Mouse (Mus musculus): ENCODE measurements at regions not wholly inside any gene's neighbourhood (a gene's known extent, or its start where the extent isn't known, plus 50 kb on each side); places are given as distances from the start of the nearest gene placed in this dataset.

GRCm38 (mm10) chr8:80422190-80422589 is 71.4 kb upstream of the Gypa start:
- no peak for DNase-seq (ENCODE audit: low spot score)
- H3K9me3 ChIP-seq (ENCODE audit: control insufficient read depth, low read length), result no peaks in the 10 kb centered on the region
- WGBS, result 80% methylated on average over 6 of the region's 6 CpGs

GRCm38 (mm10) chr8:80416121-80416520 is 77.5 kb upstream of the Gypa start:
- H3K4me3 ChIP-seq (ENCODE audit: low read depth, low read length), result no peak overlapping the region
- ATAC-seq (replicated peaks; ENCODE audit: low FRiP score) (no peak), DNase-seq (ENCODE audit: low spot score) (no peak)
- no peaks in the 10 kb centered on the region for H3K9me3 ChIP-seq (ENCODE audit: control insufficient read depth, low read length)
- no peaks in the 10 kb centered on the region for H3K36me3 ChIP-seq (ENCODE audit: control insufficient read depth, insufficient read depth, low read length)
- no peaks in the 10 kb centered on the region for H3K4me1 ChIP-seq (replicated peaks; ENCODE audit: control insufficient read depth, insufficient read depth, low read length)
- H3K27me3 ChIP-seq (ENCODE audit: control insufficient read depth, insufficient read depth, low read length), result no peaks in the 10 kb centered on the region
- H3K4me2 ChIP-seq (ENCODE audit: low read depth, low read length, severe bottlenecking), result no peak overlapping the region
- H3K9ac ChIP-seq (ENCODE audit: low read length), result no peak overlapping the region
- H3K27ac ChIP-seq (ENCODE audit: low read depth, low read length), result no peak overlapping the region
- 89% methylated on average over 4 of the region's 4 CpGs for WGBS

More at GRCm38 (mm10) chr8:80422190-80422589, 71.4 kb upstream of the Gypa start:
- H3K27ac ChIP-seq (ENCODE audit: low read depth, low read length), result no peak overlapping the region
- ATAC-seq (replicated peaks; ENCODE audit: low FRiP score), result no peak
- H3K27me3 ChIP-seq (ENCODE audit: control insufficient read depth, insufficient read depth, low read length), result no peaks in the 10 kb centered on the region
- no peak overlapping the region for H3K4me2 ChIP-seq (ENCODE audit: low read depth, low read length, severe bottlenecking)
- no peak overlapping the region for H3K4me3 ChIP-seq (ENCODE audit: low read depth, low read length)
- no peak overlapping the region for H3K9ac ChIP-seq (ENCODE audit: low read length)
- H3K36me3 ChIP-seq (ENCODE audit: control insufficient read depth, insufficient read depth, low read length), result no peaks in the 10 kb centered on the region
- no peaks in the 10 kb centered on the region for H3K4me1 ChIP-seq (replicated peaks; ENCODE audit: control insufficient read depth, insufficient read depth, low read length)

GRCm38 (mm10) chr8:80399594-80400207 is 93.9 kb upstream of the Gypa start:
- no peak overlapping the region for H3K9ac ChIP-seq (ENCODE audit: low read length)
- no peak for ATAC-seq (replicated peaks; ENCODE audit: low FRiP score)
- WGBS, result 95% methylated on average over 2 of the region's 2 CpGs

GRCm38 (mm10) chr8:80395010-80395409 is 98.6 kb upstream of the Gypa start:
- DNase-seq (ENCODE audit: low spot score), result no peak
- Histone ChIP-seq H3K9ac (ENCODE audit: low read length) (no peak overlapping the region), H3K9me3 (ENCODE audit: control insufficient read depth, low read length) (no peaks in the 10 kb centered on the region), H3K27me3 (ENCODE audit: control insufficient read depth, insufficient read depth, low read length) (no peaks in the 10 kb centered on the region), H3K36me3 (ENCODE audit: control insufficient read depth, insufficient read depth, low read length) (no peaks in the 10 kb centered on the region), H3K27ac (ENCODE audit: low read depth, low read length) (no peak overlapping the region), H3K4me3 (ENCODE audit: low read depth, low read length) (no peak overlapping the region), H3K4me2 (ENCODE audit: low read depth, low read length, severe bottlenecking) (no peak overlapping the region), H3K4me1 (replicated peaks; ENCODE audit: control insufficient read depth, insufficient read depth, low read length) (no peaks in the 10 kb centered on the region)
- no peak for ATAC-seq (replicated peaks; ENCODE audit: low FRiP score)
- 54% methylated on average over 5 of the region's 5 CpGs for WGBS

More at GRCm38 (mm10) chr8:80399594-80400207, 93.9 kb upstream of the Gypa start:
- Histone ChIP-seq H3K4me3 (ENCODE audit: low read depth, low read length) (no peak overlapping the region), H3K27ac (ENCODE audit: low read depth, low read length) (no peak overlapping the region), H3K4me1 (replicated peaks; ENCODE audit: control insufficient read depth, insufficient read depth, low read length) (no peaks in the 10 kb centered on the region), H3K36me3 (ENCODE audit: control insufficient read depth, insufficient read depth, low read length) (no peaks in the 10 kb centered on the region), H3K9me3 (ENCODE audit: control insufficient read depth, low read length) (no peaks in the 10 kb centered on the region), H3K27me3 (ENCODE audit: control insufficient read depth, insufficient read depth, low read length) (no peaks in the 10 kb centered on the region), H3K4me2 (ENCODE audit: low read depth, low read length, severe bottlenecking) (no peak overlapping the region)
- DNase-seq (ENCODE audit: low spot score), result no peak

GRCm38 (mm10) chr8:80393111-80393510 is 100.5 kb upstream of the Gypa start:
- Histone ChIP-seq H3K9me3 (ENCODE audit: control insufficient read depth, low read length) (no peaks in the 10 kb centered on the region), H3K36me3 (ENCODE audit: control insufficient read depth, insufficient read depth, low read length) (no peaks in the 10 kb centered on the region), H3K4me3 (ENCODE audit: low read depth, low read length) (no peak overlapping the region), H3K9ac (ENCODE audit: low read length) (no peak overlapping the region), H3K27me3 (ENCODE audit: control insufficient read depth, insufficient read depth, low read length) (no peaks in the 10 kb centered on the region), H3K27ac (ENCODE audit: low read depth, low read length) (no peak overlapping the region), H3K4me1 (replicated peaks; ENCODE audit: control insufficient read depth, insufficient read depth, low read length) (no peaks in the 10 kb centered on the region), H3K4me2 (ENCODE audit: low read depth, low read length, severe bottlenecking) (no peak overlapping the region)
- DNase-seq (ENCODE audit: low spot score) (no peak), ATAC-seq (replicated peaks; ENCODE audit: low FRiP score) (no peak)
- 83% methylated on average over 3 of the region's 3 CpGs for WGBS

GRCm38 (mm10) chr8:80369221-80369620 is 124.4 kb upstream of the Gypa start:
- DNase-seq (ENCODE audit: low spot score), result no peak
- Histone ChIP-seq H3K9ac (ENCODE audit: low read length) (no peak overlapping the region), H3K36me3 (ENCODE audit: control insufficient read depth, insufficient read depth, low read length) (no peaks in the 10 kb centered on the region), H3K4me2 (ENCODE audit: low read depth, low read length, severe bottlenecking) (no peak overlapping the region), H3K27me3 (ENCODE audit: control insufficient read depth, insufficient read depth, low read length) (no peaks in the 10 kb centered on the region), H3K4me1 (replicated peaks; ENCODE audit: control insufficient read depth, insufficient read depth, low read length) (no peaks in the 10 kb centered on the region), H3K27ac (ENCODE audit: low read depth, low read length) (no peak overlapping the region), H3K9me3 (ENCODE audit: control insufficient read depth, low read length) (no peaks in the 10 kb centered on the region), H3K4me3 (ENCODE audit: low read depth, low read length) (no peak overlapping the region)
- no peak for ATAC-seq (replicated peaks; ENCODE audit: low FRiP score)
- WGBS, result 91% methylated on average over 2 of the region's 2 CpGs

- Histone ChIP-seq H3K27me3 (ENCODE audit: control insufficient read depth, insufficient read depth, low read length) (no peaks in the 10 kb centered on the region), H3K4me2 (ENCODE audit: low read depth, low read length, severe bottlenecking) (no peak overlapping the region), H3K9ac (ENCODE audit: low read length) (no peak overlapping the region), H3K4me1 (replicated peaks; ENCODE audit: control insufficient read depth, insufficient read depth, low read length) (no peaks in the 10 kb centered on the region), H3K27ac (ENCODE audit: low read depth, low read length) (no peak overlapping the region), H3K36me3 (ENCODE audit: control insufficient read depth, insufficient read depth, low read length) (no peaks in the 10 kb centered on the region), H3K4me3 (ENCODE audit: low read depth, low read length) (no peak overlapping the region), H3K9me3 (ENCODE audit: control insufficient read depth, low read length) (no peaks in the 10 kb centered on the region)
- 84% methylated on average over 7 of the region's 7 CpGs for WGBS
- no peak for DNase-seq (ENCODE audit: low spot score)
- ATAC-seq (replicated peaks; ENCODE audit: low FRiP score), result no peak
Measured at GRCm38 (mm10) chr8:80364059-80364458, 129.5 kb upstream of the Gypa start.

- no peaks in the 10 kb centered on the region for H3K36me3 ChIP-seq (ENCODE audit: control insufficient read depth, insufficient read depth, low read length)
- H3K4me3 ChIP-seq (ENCODE audit: low read depth, low read length), result no peak overlapping the region
- H3K4me1 ChIP-seq (replicated peaks; ENCODE audit: control insufficient read depth, insufficient read depth, low read length), result no peaks in the 10 kb centered on the region
- H3K9me3 ChIP-seq (ENCODE audit: control insufficient read depth, low read length), result no peaks in the 10 kb centered on the region
- H3K27me3 ChIP-seq (ENCODE audit: control insufficient read depth, insufficient read depth, low read length), result no peaks in the 10 kb centered on the region
- no peak overlapping the region for H3K9ac ChIP-seq (ENCODE audit: low read length)
- 93% methylated on average over 4 of the region's 4 CpGs for WGBS
- ATAC-seq (replicated peaks; ENCODE audit: low FRiP score) (no peak), DNase-seq (ENCODE audit: low spot score) (no peak)
- no peak overlapping the region for H3K4me2 ChIP-seq (ENCODE audit: low read depth, low read length, severe bottlenecking)
- no peak overlapping the region for H3K27ac ChIP-seq (ENCODE audit: low read depth, low read length)
Measured at GRCm38 (mm10) chr8:80343299-80343698, 150.3 kb upstream of the Gypa start.

GRCm38 (mm10) chr8:80337872-80338271 is 155.7 kb upstream of the Gypa start:
- no peak for DNase-seq (ENCODE audit: low spot score)
- ATAC-seq (replicated peaks; ENCODE audit: low FRiP score), result no peak

More at GRCm38 (mm10) chr8:80337872-80338271, 155.7 kb upstream of the Gypa start:
- WGBS, result 85% methylated on average over 2 of the region's 2 CpGs
- H3K27ac ChIP-seq (ENCODE audit: low read depth, low read length), result no peak overlapping the region
- no peak overlapping the region for H3K4me2 ChIP-seq (ENCODE audit: low read depth, low read length, severe bottlenecking)
- no peaks in the 10 kb centered on the region for H3K9me3 ChIP-seq (ENCODE audit: control insufficient read depth, low read length)
- no peak overlapping the region for H3K4me3 ChIP-seq (ENCODE audit: low read depth, low read length)
- no peaks in the 10 kb centered on the region for H3K4me1 ChIP-seq (replicated peaks; ENCODE audit: control insufficient read depth, insufficient read depth, low read length)
- no peaks in the 10 kb centered on the region for H3K36me3 ChIP-seq (ENCODE audit: control insufficient read depth, insufficient read depth, low read length)
- no peak overlapping the region for H3K9ac ChIP-seq (ENCODE audit: low read length)
- no peaks in the 10 kb centered on the region for H3K27me3 ChIP-seq (ENCODE audit: control insufficient read depth, insufficient read depth, low read length)

Data from forebrain, embryonic 11.5 days (tissue).